Mouse (Mus musculus) kidney, adult 9 months (tissue): ENCODE measurements around the gene Map3k5.
"Not testable (repeated sequence)": the region's sequence is repeated elsewhere in the genome, so short reads cannot be mapped to it uniquely, and the experiment has no call there.

Source experiments
- DNase-seq: peaks from one replicate; pipeline ENCODE4 v3.0.0; 2022

Gene Map3k5

GRCm38 (mm10) chr10:19968445-19968844, 34.2 kb downstream of the Map3k5 start:
- no peak for DNase-seq

GRCm38 (mm10) chr10:19969831-19970460, 35.7 kb downstream of the Map3k5 start:
- DNase-seq, result no peak

GRCm38 (mm10) chr10:19971491-19971890, 37.2 kb downstream of the Map3k5 start:
- not testable (repeated sequence) for DNase-seq

GRCm38 (mm10) chr10:19973321-19974108, 39.2 kb downstream of the Map3k5 start:
- DNase-seq, result no peak

- no peak for DNase-seq
Measured at GRCm38 (mm10) chr10:19977557-19977956, 43.3 kb downstream of the Map3k5 start.

GRCm38 (mm10) chr10:19978662-19979199, 44.5 kb downstream of the Map3k5 start:
- DNase-seq, result no peak

GRCm38 (mm10) chr10:19987736-19988135, 53.5 kb downstream of the Map3k5 start:
- no peak for DNase-seq

- DNase-seq, result no peak
Measured at GRCm38 (mm10) chr10:19989986-19990385, 55.7 kb downstream of the Map3k5 start.

GRCm38 (mm10) chr10:19990638-19991037, 56.4 kb downstream of the Map3k5 start:
- DNase-seq, result no peak

GRCm38 (mm10) chr10:19991237-19991865, 57.1 kb downstream of the Map3k5 start:
- DNase-seq, result peak; percentile 79

- peak; percentile 32 for DNase-seq
Measured at GRCm38 (mm10) chr10:19991866-19992252, 57.6 kb downstream of the Map3k5 start.

- peak; percentile 94 for DNase-seq
Measured at GRCm38 (mm10) chr10:19994469-19995450, 60.5 kb downstream of the Map3k5 start.

- no peak for DNase-seq
Measured at GRCm38 (mm10) chr10:19996151-19996550, 61.9 kb downstream of the Map3k5 start.

- DNase-seq, result no peak
Measured at GRCm38 (mm10) chr10:19999703-20000407, 65.6 kb downstream of the Map3k5 start.

GRCm38 (mm10) chr10:20000408-20000770, 66.1 kb downstream of the Map3k5 start:
- no peak for DNase-seq

GRCm38 (mm10) chr10:20001990-20002389, 67.7 kb downstream of the Map3k5 start:
- DNase-seq, result no peak

GRCm38 (mm10) chr10:20003006-20003405, 68.7 kb downstream of the Map3k5 start:
- no peak for DNase-seq

- DNase-seq, result no peak
Measured at GRCm38 (mm10) chr10:20004786-20005185, 70.5 kb downstream of the Map3k5 start.

- DNase-seq, result no peak
Measured at GRCm38 (mm10) chr10:20005491-20005952, 71.2 kb downstream of the Map3k5 start.

- DNase-seq, result no peak
Measured at GRCm38 (mm10) chr10:20006333-20007093, 72.2 kb downstream of the Map3k5 start.

GRCm38 (mm10) chr10:20009310-20009709, 75.0 kb downstream of the Map3k5 start:
- DNase-seq, result no peak
